Comparison of ENCODE assay signal across 8 mouse cellular contexts in genomic region chr17:35719616-35720339, GRCm38 (mm10). TPM values are rescaled to one million over a fixed set of nuclear protein-coding genes. Genes with fewer than 3 reads are reported as not detected.
DNase-seq lines count a peak whose midpoint lies in the region; ATAC-seq and TF ChIP-seq lines count a peak whose summit lies in the region.

No protein-coding gene starts in this region.

- no peaks in the 10 kb centered on the region for H3K9me3 ChIP-seq in E14TG2a.4 (ENCODE audit: low read length)
- no peaks in the 10 kb centered on the region for H3K9me3 ChIP-seq in embryonic facial prominence, embryonic 14.5 days (ENCODE audit: control insufficient read depth, low read length)
- no peaks in the 10 kb centered on the region for H3K9me3 ChIP-seq in intestine, embryonic 15.5 days

- H3K4me3 ChIP-seq in kidney, adult 2 months (ENCODE audit: insufficient read depth, low read depth, low read length) = no peak overlapping the region
- H3K4me3 ChIP-seq in E14TG2a.4 (replicated peaks; ENCODE audit: low read length) = peak overlapping the region; percentile 35; the same call in 1 of the 2 replicates
- H3K4me3 ChIP-seq in embryonic facial prominence, embryonic 14.5 days (ENCODE audit: low read depth, low read length) = no peak overlapping the region
- no peak overlapping the region for H3K4me3 ChIP-seq in intestine, embryonic 15.5 days (replicated peaks)
- no peak overlapping the region for H3K4me3 ChIP-seq in cerebellum, adult 2 months (replicated peaks; ENCODE audit: insufficient read depth, low read depth, low read length)

- H3K27ac ChIP-seq in kidney, adult 2 months (ENCODE audit: insufficient read depth, low read depth, low read length) = peak overlapping the region; percentile 49; the same call in 1 of the 2 replicates
- 0 out of 2 replicates have a peak overlapping the region, but pooled peaks have one; percentile 16 for H3K27ac ChIP-seq in embryonic facial prominence, embryonic 14.5 days (replicated peaks; ENCODE audit: low read depth, low read length)
- H3K27ac ChIP-seq in intestine, embryonic 15.5 days = peak overlapping the region; percentile 81
- no peak overlapping the region for H3K27ac ChIP-seq in cerebellum, adult 2 months (ENCODE audit: insufficient read depth, low read length)

- H3K4me1 ChIP-seq in kidney, adult 2 months (ENCODE audit: control insufficient read depth, insufficient read depth, low read length) = peaks cover 28% of the 10 kb centered on the region
- H3K4me1 ChIP-seq in E14TG2a.4 (replicated peaks; ENCODE audit: low read depth, low read length) = peaks cover 55% of the 10 kb centered on the region
- peaks cover 5% of the 10 kb centered on the region; the same call in 1 of the 2 replicates for H3K4me1 ChIP-seq in embryonic facial prominence, embryonic 14.5 days (ENCODE audit: control insufficient read depth, insufficient read depth, low read length)
- peaks cover 24% of the 10 kb centered on the region for H3K4me1 ChIP-seq in intestine, embryonic 15.5 days (replicated peaks)
- no peaks in the 10 kb centered on the region for H3K4me1 ChIP-seq in cerebellum, adult 2 months (ENCODE audit: control insufficient read depth, insufficient read depth, low read length)

- 56% methylated on average over 9 of the region's 9 CpGs for WGBS in kidney, adult 2 months
- 47% methylated on average over 9 of the region's 9 CpGs for WGBS in embryonic facial prominence, embryonic 14.5 days
- 52% methylated on average over 9 of the region's 9 CpGs for WGBS in intestine, embryonic 15.5 days
- 56% methylated on average over 9 of the region's 9 CpGs for WGBS in cerebellum, adult 2 months

- no peak for DNase-seq in kidney, adult 2 months
- no peak for DNase-seq in kidney, postnatal 14 days
- no peak for DNase-seq in embryonic facial prominence, embryonic 14.5 days (ENCODE audit: low spot score)
- DNase-seq in neural tube, embryonic 10.5 days (ENCODE audit: extremely low spot score, low spot score) = no peak
- DNase-seq in left cerebral cortex, postnatal 25 days (ENCODE audit: low spot score in 2 of 2) = no peak
- DNase-seq in cerebellum, adult 2 months = no peak

- H3K4me2 ChIP-seq in embryonic facial prominence, embryonic 14.5 days (ENCODE audit: low read depth, low read length) = 0 out of 2 replicates have a peak overlapping the region, but pooled peaks have one; percentile 28
- 0 out of 2 replicates have a peak overlapping the region, but pooled peaks have one; percentile 41 for H3K4me2 ChIP-seq in intestine, embryonic 15.5 days (replicated peaks)

- ATAC-seq in embryonic facial prominence, embryonic 14.5 days (ENCODE audit: low read depth) = peak; percentile 48; the same call in 1 of the 2 replicates
- no peak for ATAC-seq in intestine, embryonic 15.5 days

- intact Hi-C loops in left cerebral cortex, postnatal 25 days (cut with DNase I) = no loop called here

- TF ChIP-seq CTCF in kidney, adult 2 months (conservative IDR thresholded peaks at IDR 0.05; ENCODE audit: insufficient read depth, insufficient read length, low read depth, low read length) = 0 out of 2 replicates have a peak, but pooled peaks have one; percentile 17
- peak; percentile 11; the same call in 1 of the 2 replicates for TF ChIP-seq CTCF in E14TG2a.4 (conservative IDR thresholded peaks at IDR 0.05; ENCODE audit: low read length)
- no peak for TF ChIP-seq CTCF in cerebellum, adult 2 months (IDR thresholded peaks at IDR 0.05; ENCODE audit: borderline replicate concordance, insufficient read depth, low read depth, low read length)

- no peaks in the 10 kb centered on the region for H3K36me3 ChIP-seq in kidney, adult 2 months (ENCODE audit: control insufficient read depth, insufficient read depth, low read length)
- H3K36me3 ChIP-seq in E14TG2a.4 (ENCODE audit: insufficient read depth, low read length) = no peaks in the 10 kb centered on the region
- no peaks in the 10 kb centered on the region for H3K36me3 ChIP-seq in embryonic facial prominence, embryonic 14.5 days (ENCODE audit: control insufficient read depth, insufficient read depth, low read length)
- H3K36me3 ChIP-seq in intestine, embryonic 15.5 days = no peaks in the 10 kb centered on the region

- no peak for TF ChIP-seq POLR2A in kidney, adult 2 months (IDR thresholded peaks at IDR 0.05; ENCODE audit: low read depth, low read length)
- TF ChIP-seq POLR2A in cerebellum, adult 2 months (IDR thresholded peaks at IDR 0.05; ENCODE audit: borderline replicate concordance, insufficient read depth, low read length) = no peak

- no peaks in the 10 kb centered on the region for H3K27me3 ChIP-seq in kidney, adult 2 months (replicated peaks; ENCODE audit: control insufficient read depth, insufficient read depth, low read length)
- peaks cover 38% of the 10 kb centered on the region for H3K27me3 ChIP-seq in E14TG2a.4 (ENCODE audit: insufficient read depth, low read length)
- H3K27me3 ChIP-seq in embryonic facial prominence, embryonic 14.5 days (replicated peaks; ENCODE audit: control insufficient read depth, insufficient read depth, low read length) = no peaks in the 10 kb centered on the region
- H3K27me3 ChIP-seq in intestine, embryonic 15.5 days (replicated peaks) = no peaks in the 10 kb centered on the region
- no peaks in the 10 kb centered on the region for H3K27me3 ChIP-seq in cerebellum, adult 2 months (ENCODE audit: control insufficient read depth, insufficient read depth, low read length)

- H3K9ac ChIP-seq in embryonic facial prominence, embryonic 14.5 days (ENCODE audit: low read depth, low read length) = no peak overlapping the region
- H3K9ac ChIP-seq in intestine, embryonic 15.5 days = no peak overlapping the region

RNA-seq across cellular contexts. Expression of gene Ddr1, which starts 15.4 kb away (rescaled TPM):
- 91.2 and 109 TPM in 2 replicates for polyA plus RNA-seq in kidney, adult 2 months (2012; rRNA removed)
- polyA plus RNA-seq in embryonic facial prominence, embryonic 14.5 days (2014; fragmentation: Nextera tagmentation; extraction: Ambion mirVana) = 50.6 and 54.1 TPM in 2 replicates
- 54.0 and 54.2 TPM in 2 replicates for polyA plus RNA-seq in intestine, embryonic 15.5 days (2015; fragmentation: Nextera tagmentation; extraction: Ambion mirVana)
- 10 to 100 TPM; 51.9 to 55.4 TPM for total RNA-seq in left cerebral cortex, postnatal 25 days (2021)
- polyA plus RNA-seq in cerebellum, adult 2 months (2012; rRNA removed) = 76.7 and 76.9 TPM in 2 replicates

RNA-seq across cellular contexts. Expression of gene Gtf2h4, which starts 46.2 kb away (rescaled TPM):
- polyA plus RNA-seq in kidney, adult 2 months (2012; rRNA removed) = 28.7 and 29.1 TPM in 2 replicates
- polyA plus RNA-seq in embryonic facial prominence, embryonic 14.5 days (2014; fragmentation: Nextera tagmentation; extraction: Ambion mirVana) = 34.8 and 35.3 TPM in 2 replicates
- polyA plus RNA-seq in intestine, embryonic 15.5 days (2015; fragmentation: Nextera tagmentation; extraction: Ambion mirVana) = 43.8 TPM in 2 replicates
- total RNA-seq in left cerebral cortex, postnatal 25 days (2021) = 10 to 100 TPM; 27.7 to 28.9 TPM
- 30.7 and 34.8 TPM in 2 replicates for polyA plus RNA-seq in cerebellum, adult 2 months (2012; rRNA removed)

RNA-seq across cellular contexts. Expression of gene Vars2, which starts 52.4 kb away (rescaled TPM):
- polyA plus RNA-seq in kidney, adult 2 months (2012; rRNA removed) = 21.5 and 31.3 TPM in 2 replicates
- polyA plus RNA-seq in embryonic facial prominence, embryonic 14.5 days (2014; fragmentation: Nextera tagmentation; extraction: Ambion mirVana) = 14.2 and 15.1 TPM in 2 replicates
- 18.3 and 18.9 TPM in 2 replicates for polyA plus RNA-seq in intestine, embryonic 15.5 days (2015; fragmentation: Nextera tagmentation; extraction: Ambion mirVana)
- total RNA-seq in left cerebral cortex, postnatal 25 days (2021) = 10 to 100 TPM; 31.1 to 32.6 TPM
- polyA plus RNA-seq in cerebellum, adult 2 months (2012; rRNA removed) = 35.5 and 35.9 TPM in 2 replicates
